Mouse (Mus musculus) layer of hippocampus, adult 8-10 months (tissue): ENCODE measurements around the gene Pltp. TPM values are rescaled to one million over a fixed set of nuclear protein-coding genes. Genes with fewer than 3 reads are reported as not detected.
A peak's percentile ranks its signal among the peaks of the same experiment; 100 is the strongest.

Source experiments
- DNase-seq, 2 experiments: peaks; one replicate each; pipeline ENCODE4 v3.0.0; 2022; ENCODE audit warnings: low spot score in 2 of 2
- total RNA-seq, 4 experiments: library from RNA; stranded (reverse); gene quantifications; 2 replicates each; pipeline ENCODE4 v1.2.4; 2022

The Pltp gene
- 100 to 1,000 TPM in 2 of 4 experiments, 10 to 100 TPM in 2; 81.0 to 114 (median 96.0) TPM for total RNA-seq

DNA sequence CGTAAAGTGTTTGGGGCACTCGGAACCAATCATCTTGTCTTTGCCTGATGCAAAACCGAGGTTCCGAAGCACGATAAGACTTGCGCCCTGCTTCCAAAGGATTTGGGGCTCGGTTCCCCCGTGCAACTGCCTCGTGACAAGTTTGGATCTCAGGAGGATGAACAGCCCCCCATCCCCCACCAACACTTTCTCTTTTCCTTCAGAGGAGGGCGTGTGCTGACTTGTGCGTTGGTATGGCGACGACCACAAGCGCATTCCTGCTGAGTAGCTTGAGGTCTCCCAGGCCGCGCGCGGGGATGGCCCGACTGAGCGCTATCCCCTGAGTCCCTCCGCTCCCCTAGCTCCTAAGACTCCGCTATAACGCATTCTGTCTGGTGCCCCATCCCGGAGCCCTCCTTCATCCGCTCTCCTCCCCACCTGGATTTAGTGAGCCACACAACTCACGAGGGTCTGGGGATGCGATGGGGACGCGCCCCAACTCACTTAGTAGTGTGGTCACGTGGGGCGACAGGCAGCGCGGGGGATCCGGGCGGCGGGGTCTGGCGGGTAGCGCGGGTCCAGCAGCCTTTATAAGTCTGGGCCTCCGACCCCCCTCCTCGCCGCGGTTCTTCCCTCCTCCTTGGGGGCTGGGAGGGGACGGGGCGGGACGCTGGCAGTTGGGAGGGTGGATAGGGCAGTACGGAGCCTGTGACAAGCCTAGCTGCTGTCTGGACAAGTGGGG, at the start of gene Pltp:
Gene Pltp, minus strand, starts transcription at position 611 of the 721 bp plus-strand sequence.
- no peak for DNase-seq

DNA sequence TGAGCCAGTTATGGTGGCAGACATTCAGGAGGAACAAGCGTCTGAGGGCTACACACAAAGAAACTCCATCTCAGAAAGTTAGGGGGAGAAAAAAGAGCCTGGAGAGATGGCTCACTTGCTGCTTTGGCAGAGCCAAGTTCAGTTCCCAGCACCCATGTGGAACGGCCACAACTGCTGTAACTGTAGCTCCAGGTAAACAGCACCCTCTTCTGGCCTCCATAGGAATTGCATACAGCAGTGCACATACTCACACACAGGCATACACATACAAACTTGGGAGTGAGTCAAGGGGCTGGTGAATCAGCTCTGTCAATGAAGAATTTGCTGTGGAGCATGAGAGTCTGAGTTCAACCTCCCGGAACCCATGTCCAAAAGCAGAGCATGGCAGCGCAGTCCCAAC, 48.6 kb upstream of the Pltp start:
- no peak for DNase-seq

DNA sequence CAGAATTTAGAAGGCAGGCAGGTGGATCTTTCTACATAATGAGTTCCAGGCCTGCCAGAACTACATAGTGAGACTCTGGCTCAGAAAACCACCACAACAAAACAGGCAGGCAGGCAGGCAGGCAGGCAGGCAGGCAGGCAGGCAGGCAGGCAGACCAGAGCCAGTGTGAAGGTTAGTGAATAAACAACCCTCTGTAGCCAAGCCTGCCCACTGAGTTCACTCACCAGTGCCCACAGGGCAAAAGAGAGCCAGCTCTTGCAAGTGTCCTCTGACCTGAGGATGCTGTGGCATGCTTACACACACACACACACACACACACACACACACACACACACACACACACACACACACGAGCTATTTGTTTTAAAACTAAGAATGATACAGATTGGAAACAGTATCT, 46.0 kb upstream of the Pltp start:
- no peak for DNase-seq

DNA sequence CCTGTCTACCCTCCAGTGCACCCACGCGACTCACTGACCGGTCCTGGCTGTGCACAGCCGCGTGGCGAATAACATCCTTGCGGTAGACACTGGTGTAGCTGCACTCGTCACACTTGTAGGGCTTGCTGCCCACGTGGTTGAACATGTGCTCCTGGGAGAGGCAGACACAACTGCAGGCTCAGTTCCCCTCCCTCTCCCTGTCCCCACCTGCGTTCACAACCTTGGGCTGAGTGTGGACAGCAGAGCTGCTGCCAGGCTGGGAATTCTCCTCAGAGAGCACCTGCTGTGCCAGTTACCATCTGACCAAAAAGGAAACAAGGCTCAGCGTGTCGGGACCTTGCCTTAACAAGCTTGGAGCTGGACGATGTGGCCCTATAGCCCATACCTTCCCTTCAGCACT, 43.9 kb upstream of the Pltp start:
- no peak for DNase-seq

DNA sequence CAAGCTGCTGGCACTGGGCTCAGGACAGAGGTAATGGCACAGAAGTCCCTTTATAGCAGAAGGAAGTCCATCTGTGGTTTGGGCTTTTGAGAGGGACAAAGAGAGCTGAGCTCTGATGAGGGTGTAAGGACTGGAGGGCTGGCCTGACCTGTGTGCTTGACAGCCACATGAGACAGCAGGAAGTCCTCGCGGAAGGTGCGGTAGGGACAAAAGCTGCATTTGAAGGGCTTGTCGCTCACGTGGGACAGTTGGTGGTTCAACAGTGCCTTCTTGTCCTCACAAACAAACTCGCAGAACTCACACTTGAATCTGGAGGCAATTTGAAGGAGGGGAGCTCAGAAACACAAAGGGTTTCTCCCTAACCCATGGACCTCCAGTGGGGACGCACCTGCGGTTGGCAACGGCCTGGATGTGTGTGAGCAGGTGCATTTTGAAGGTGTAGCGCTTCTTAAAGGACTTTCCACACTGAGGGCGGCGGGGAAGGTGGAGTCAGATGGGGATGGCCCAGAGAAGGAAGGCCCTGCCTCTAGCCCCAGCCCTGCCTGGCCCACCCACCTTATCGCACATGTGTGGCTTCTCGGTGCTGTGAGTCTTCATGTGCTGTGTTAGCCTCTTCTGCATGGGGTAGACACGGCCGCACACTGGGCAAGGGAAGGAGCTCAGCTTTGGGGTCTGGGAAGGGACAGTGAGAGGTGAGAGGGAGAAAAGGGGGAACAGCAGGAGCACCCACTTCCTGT, 42.4 kb upstream of the Pltp start:
- DNase-seq, result no peak

DNA sequence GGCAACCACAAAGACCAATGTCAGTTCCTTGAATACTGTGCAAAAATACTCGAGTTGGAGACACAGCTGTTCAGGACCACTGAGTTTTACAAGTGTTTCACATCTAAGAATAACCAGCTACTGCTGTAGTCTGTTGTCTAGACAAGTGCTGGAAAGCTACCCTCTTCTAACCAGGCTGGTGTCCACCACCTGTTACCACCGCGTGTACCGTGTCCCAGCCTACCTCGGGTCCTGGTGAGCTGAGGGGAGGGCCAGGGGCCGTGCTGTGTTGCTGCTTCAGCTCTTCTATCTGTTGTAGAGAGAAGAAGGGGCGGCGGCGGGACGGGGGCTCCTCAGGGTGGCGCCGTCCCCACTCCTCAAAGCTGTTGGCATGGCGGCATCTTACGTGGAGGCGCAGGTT, 41.5 kb upstream of the Pltp start:
- DNase-seq, result no peak

DNA sequence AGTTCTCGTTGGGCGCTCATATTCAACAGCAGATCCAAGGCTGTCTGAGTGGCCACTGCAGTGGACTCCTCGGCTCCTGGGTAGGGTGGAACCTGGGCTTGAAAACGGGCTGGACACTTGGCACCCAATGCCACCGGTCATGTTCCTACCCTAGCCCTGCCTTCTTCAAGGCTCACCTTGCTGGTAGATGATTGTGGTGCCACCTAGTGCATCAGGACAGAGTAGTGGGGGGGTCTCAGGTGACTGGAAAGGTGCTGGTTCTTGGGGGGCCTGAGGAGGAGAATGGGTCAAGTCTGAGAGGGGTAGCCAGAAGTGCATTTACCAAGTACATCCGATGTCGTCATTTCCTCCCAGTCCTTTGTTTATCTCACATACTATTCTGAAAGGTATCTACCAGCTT, 40.5 kb upstream of the Pltp start:
- DNase-seq, result no peak

DNA sequence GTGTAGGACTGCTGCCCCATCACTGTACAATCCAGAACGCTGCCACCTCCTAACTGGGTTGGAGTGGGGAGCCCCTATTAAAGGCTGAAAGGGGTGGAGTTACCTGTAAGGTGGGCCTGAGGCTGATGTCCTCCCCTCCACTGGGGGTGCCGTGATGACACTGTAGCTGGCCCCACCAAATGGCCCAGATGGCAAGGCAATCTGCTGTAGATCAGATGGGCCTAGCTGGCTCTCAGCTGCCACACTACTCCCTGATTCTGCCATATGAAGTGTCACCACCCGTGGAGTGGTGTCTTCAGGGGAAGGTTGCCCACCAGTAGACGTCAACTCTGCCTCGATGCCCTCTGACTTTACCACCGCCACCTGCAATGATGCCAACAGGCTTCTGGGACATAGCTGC, 38.4 kb upstream of the Pltp start:
- DNase-seq, result no peak

DNA sequence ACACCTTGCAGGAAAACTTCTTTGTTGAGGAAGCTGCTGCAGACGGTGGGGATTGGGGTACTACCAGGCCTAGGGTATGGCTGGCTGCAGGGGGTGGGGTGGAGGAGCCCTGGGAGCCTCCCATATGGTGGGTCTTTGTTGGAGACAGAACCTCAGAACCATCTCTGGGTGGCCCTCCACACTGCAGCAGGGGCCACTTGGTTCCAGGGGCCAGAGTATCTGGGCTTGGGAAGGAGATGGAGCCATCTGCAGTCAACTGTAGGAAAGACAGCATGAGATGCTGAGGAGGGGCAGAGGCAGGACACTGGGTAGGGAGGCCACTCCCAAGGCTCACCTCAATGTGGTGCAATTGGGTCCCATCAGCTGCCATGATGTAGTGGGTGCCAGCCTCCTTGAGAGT, 37.1 kb upstream of the Pltp start:
- no peak for DNase-seq

DNA sequence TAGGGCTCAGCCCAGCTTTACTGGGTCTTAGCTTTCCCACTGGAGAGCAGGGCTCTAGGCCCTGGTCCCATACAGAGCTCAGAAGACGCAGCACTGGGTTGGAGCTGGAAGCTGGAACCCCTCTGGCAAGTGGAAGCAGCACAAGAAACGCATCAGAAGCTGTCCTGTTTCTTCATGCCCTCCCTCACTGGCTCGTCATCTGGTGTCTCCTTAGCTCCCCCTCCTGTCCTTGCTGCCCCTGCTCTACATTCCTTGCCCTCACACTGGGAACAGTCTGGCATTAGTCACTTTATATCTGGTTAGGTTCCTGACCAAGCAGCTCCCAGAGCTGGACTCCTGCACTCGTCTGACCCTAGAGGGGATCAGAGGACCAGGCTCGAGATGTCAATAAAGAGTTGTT, 36.5 kb upstream of the Pltp start:
- no peak for DNase-seq

DNA sequence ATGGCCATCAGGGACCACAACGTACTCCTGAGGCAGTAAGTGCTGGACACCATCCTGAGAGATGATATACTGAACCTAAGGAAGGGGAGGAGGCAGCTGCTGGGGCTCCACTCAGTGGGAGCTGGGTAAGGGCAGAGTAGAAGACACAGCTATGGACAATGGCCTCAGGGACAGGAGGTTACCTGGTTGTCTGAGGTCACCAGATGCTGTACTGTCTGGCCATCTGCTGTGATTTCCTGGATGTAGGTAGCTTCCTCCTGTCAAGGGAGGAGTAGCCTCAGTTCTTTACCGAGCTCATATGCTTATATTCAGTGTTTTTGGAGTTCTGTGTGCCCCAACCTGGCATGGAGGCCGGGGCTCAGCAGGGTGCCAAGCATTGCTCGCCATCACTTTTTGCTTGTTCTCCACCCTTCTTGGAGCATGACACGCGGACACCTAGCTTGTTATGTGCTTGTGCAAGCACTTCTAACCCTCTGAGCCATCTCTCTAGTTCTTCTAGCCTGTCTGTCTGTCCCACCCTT, 35.2 kb upstream of the Pltp start:
- DNase-seq, result no peak

DNA sequence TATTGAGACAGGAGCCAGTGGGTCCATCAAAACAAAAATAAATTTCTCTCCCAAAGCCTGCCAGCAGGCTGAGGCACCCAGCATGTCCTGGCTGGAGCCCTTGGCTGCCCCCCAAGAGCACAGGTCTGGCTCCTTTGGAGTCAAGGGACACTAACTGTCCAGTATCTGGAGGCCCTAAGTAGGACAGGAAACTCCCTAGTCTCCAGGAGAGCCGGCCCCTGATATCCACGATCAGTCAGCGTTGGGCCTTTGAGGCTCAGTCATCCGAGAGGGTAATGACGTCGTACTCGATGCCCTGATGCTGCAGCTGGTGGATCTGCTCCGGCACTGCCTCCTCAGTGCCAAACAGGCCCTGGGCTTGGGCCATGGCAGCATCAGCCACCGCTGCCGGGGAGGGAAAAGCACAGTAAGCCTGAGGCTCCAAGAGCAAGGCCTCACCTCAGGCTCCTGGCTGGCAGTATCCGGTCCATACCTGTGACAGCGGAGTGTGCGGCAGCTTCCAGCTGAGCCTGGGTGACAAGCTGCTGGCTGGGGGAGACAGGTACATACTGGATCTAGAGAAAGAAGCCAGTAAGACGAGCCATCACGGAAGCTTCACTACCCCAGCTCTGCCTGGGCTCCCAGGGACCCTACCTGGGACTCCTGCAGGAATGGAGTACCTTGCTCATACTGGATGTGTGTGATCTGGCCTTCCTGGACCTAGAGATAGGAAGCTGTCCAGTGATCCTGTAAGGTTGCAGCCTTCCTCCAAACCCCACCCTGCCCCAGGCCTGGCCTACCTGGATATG, 34.6 kb upstream of the Pltp start:
- no peak for DNase-seq

- no peak for DNase-seq
Observed at GRCm38 (mm10) chr2:164891056-164891834, 33.7 kb upstream of the Pltp start.

GRCm38 (mm10) chr2:164890411-164891049, 33.0 kb upstream of the Pltp start:
- no peak for DNase-seq

DNA sequence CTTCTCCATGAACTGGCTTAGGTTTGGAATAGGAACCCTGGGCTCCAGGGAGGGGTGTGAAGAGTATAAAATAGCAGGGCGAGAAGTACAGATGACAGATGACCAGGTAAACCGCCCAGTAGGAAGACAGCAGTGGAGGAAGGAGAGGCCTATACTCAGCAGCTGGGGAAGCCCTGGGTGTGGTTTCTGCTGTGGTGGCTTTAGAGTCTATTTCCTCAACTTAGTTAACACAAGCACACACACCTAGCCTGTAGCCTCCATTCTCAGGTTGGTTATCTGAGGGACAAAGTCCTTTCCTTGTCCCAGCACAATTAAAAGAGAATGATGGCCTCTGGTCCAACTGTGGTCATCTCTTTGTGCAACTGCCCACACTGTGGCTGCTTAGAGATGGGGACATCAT, 32.4 kb upstream of the Pltp start:
- no peak for DNase-seq

- no peak for DNase-seq
Observed at GRCm38 (mm10) chr2:164888996-164889395, 31.5 kb upstream of the Pltp start.

DNA sequence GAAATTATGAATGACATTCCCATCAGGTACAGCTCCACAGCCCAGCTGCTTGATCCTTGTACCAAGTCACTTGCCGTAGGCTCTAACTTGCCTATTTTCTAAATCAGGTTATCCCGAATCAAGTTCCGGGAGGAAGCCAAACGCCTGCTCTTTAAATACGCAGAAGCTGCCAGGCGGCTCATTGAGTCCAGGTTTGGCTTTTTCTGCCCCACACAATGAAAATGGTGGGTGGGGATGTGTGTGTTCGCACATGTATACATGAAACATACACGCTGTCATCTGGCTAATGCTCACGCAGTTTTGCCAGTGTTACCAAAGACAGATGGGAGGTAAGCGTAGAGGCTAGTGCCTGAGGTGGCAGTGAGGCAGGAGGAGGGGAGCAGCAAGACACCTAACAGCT, 29.1 kb upstream of the Pltp start:
- no peak for DNase-seq

DNA sequence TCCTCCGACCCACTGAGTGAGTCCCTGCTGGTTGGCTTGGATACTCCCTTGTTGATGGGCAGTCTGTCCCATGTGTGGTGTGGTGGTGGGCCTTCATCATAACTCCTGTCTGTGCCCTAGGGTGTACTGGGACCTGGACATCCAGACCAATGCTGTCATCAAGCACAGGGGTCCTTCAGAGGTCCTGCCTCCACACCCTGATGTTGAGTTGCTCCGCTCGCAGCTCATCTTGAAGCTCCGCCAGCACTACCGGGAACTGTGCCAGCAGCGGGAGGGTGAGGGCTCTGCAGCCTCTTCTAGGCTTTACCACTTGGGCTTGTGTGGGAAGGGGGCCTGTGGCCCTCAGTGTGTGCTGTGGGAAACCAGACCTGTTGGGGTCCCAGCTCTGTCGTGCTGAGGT, 28.3 kb upstream of the Pltp start:
- peak; percentile 75 to 82 for DNase-seq

DNA sequence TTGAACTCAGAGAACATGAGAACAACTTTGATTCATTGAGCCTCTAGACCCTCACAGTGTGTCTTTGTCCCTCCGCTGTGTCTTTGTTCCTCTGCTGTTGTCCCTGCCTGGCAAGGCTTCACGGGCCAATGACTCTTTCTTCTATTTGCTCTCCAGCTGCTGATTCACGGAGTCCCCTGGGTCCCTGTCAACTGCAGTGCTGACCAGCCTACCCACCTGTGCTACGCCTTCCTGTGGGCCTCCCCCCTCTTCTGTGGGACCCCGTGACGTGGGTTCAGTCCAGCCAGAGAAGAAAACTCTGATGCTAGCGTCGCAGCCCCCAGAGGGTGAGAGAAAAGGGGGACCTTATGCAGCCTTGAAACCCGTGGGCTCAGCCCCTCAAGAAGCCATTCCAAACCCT, 25.1 kb upstream of the Pltp start:
- no peak for DNase-seq

DNA sequence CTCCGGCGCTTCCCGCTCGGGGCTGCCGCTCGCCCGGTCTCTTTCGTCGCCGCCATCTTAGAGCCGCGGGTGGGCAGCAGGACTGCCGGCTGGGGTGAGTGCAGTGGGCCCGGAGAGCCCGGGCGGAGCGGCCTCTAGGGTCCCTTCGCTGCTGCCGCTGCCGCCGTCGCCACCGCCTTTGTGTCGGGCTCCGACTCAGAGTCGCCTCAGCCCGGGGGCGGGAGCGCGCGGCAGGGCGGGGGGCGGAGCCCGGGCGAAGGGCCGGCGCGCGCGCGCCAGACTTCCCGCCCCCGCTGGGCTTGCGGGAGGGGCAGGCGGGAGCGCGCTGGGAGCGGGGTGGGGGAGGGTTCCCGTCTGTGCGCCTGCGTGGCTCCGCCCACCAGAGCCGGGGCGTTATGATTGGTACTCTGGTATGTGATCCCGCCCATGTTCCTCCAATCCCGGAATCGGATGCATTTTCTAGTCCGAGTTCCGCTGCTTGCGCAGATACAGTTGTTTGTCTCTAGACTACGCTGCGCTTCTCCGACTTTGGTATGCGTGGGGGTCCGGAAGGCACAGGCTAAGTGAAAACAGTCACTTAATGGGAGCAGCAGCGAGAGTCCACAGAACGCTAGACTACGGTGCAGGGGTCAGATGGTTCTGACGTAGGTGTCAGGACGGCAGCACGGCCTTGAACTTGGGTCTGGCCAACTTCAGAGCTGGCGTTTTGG, 22.2 kb upstream of the Pltp start:
- peak; percentile 94 to 95 for DNase-seq
